Mouse (Mus musculus) ES-Bruce4 (cell line): ENCODE results near the gene Tent2.

Experiments used
- CTCF ChIP-seq: IDR thresholded peaks from one replicate; pipeline ENCODE4 v1.8.1; 2011; ENCODE audit warnings: low read depth, low read length
- EP300 ChIP-seq: IDR thresholded peaks from 2 replicates; pipeline ENCODE4 v1.6.1; 2011; ENCODE audit warnings: low read depth, low read length; ENCODE audit not compliant: insufficient read depth
- POLR2A ChIP-seq: IDR thresholded peaks from one replicate; pipeline ENCODE4 v1.8.1; 2011; ENCODE audit warnings: low read length; ENCODE audit not compliant: insufficient read depth

GRCm38 (mm10) chr13:93138059-93138458, 54.1 kb downstream of the Tent2 start:
- no peak for TF ChIP-seq CTCF
- TF ChIP-seq POLR2A = no peak
- no peak for TF ChIP-seq EP300
